Mouse (Mus musculus): ENCODE measurements at regions not wholly inside any gene's neighbourhood (a gene's known extent, or its start where the extent isn't known, plus 50 kb on each side); places are given as distances from the start of the nearest gene placed in this dataset.

DNA sequence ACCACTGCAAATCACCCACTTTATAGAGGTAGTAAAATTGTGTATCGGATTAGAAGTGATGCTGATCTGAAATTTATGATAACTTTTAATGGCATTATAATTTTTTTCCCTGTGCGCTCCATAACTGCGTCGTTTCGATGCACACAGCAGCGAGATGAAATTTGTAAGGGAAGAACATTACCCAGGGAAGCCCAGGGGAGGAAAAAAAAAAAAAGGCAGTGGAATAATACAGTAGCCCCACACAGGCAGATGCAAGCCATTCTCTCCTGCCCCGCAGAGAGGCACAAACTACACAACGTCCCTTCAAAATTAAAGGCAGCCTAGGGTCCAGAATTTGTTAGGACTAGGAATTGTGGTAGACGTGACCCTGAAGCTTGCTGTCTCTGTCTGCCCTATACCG, 234.2 kb downstream of the Il20rb start:
- no peak for DNase-seq (ENCODE audit: low spot score)
